Mouse (Mus musculus) heart, postnatal 0 days (tissue): ENCODE data around the gene P3h4.

Experiments used
- CTCF ChIP-seq: IDR thresholded peaks from 2 replicates; pipeline ENCODE4 v1.5.1; 2016; ENCODE audit warnings: antibody characterized with exemption, control low read depth, low read depth
- EP300 ChIP-seq: IDR thresholded peaks from 2 replicates; pipeline ENCODE4 v1.6.1; 2016; ENCODE audit warnings: antibody characterized with exemption, low read depth

DNA sequence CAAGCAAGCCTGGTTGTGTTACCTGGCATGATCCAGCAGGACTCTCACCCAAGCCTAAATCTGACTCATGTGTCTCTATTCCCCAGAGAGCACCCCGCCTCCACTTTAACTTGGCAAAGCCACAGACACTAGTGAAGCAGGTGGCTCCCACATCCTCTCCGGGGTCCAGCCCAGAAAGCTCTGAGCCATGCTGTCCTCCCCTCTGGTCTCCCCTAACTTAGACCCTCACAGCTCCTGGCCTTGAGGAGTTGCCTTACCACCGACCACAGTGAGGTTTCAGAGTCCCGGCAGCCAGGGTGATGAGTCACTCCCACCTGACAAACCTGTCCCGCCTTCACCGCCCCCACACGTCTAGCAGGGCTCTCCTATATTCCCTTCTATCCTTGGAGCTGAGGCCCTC, 20.9 kb downstream of the P3h4 start:
- TF ChIP-seq CTCF, result no peak
- TF ChIP-seq EP300, result no peak
